Mouse (Mus musculus) liver, postnatal 0 days (tissue): ENCODE measurements at regions not wholly inside any gene's neighbourhood (a gene's known extent, or its start where the extent isn't known, plus 50 kb on each side); places are given as distances from the start of the nearest gene placed in this dataset.

Experiments
- CTCF ChIP-seq: sonication (generic); IDR thresholded peaks from 2 replicates; pipeline ENCODE4 v1.5.1; 2016; ENCODE audit warnings: antibody characterized with exemption, low read depth
- EP300 ChIP-seq: IDR thresholded peaks from 2 replicates; pipeline ENCODE4 v1.6.1; 2016; ENCODE audit warnings: antibody characterized with exemption, low read depth, mild to moderate bottlenecking

DNA sequence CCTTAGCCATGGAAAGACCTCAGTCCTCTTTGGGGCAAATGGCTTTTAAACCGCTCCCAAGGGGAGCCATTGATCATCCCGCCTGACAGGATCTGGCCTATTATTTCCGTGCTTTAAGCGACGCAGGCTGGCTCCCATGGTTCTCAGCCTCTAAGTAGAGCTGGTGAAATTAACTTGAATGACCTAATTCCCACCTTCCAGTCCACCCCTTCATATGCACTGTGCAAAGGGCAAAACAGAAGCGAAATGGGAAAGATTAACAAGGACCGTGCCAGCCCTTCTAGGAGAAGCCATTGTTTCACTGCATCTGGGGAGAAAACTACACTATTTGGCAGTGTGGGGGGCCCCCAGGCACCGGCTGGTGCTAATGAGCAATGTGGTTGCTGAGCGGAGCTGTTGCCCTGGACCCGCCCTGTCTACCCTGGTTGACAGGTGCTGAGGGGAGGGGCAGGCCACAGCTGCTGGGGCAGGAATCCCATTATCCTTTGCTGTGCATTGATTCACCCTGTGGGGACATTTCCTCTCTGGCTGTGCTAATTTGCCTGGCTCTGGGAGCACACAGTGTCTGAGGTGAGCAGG lies 378.3 kb upstream of the Id2 start:
- no peak for TF ChIP-seq CTCF
- no peak for TF ChIP-seq EP300
